Mouse (Mus musculus) spleen, adult 2 months (tissue): ENCODE results near the gene Cep170b.

Experiments
- CTCF ChIP-seq: fragments of 200-500 bp; IDR thresholded peaks from 2 replicates; pipeline ENCODE4 v1.5.1; 2011; ENCODE audit warnings: mild to moderate bottlenecking, inconsistent platforms; ENCODE audit not compliant: insufficient read depth, insufficient read length, insufficient replicate concordance; ENCODE audit errors: extremely low read depth
- POLR2A ChIP-seq: fragments of 200-500 bp; IDR thresholded peaks from 2 replicates; pipeline ENCODE4 v1.6.1; 2011; ENCODE audit warnings: low read depth, low read length, inconsistent platforms

DNA sequence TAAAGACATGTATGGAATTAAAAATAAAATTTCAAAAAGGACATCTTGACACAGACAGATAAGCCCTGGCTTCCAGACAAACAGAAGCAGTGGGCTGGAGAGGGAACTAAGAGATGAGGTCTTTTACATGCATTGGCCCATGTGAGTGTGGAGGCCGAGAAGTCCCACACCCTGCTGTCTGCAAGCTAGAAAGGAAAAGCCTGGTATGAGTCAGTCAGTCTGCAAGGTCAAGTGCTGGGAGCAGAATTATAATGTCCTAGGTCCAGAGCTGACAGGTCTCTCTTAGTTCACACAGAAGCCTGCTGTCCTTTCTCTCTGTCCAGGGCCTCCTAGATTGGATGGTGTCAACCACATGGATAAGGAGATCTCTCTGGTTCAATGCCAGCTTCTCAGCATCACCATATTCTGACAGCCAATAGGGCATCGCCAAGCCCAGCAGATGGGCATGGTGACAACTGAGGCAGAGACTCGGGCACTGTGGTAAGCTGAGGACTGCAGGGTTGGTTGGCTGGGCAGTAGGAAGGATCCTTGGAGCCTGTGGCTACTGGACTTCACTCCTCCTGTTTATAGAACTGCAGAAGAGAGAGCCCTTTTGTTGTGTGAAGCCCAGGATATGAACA lies 23.3 kb upstream of the Cep170b start:
- TF ChIP-seq CTCF (no peak), POLR2A (no peak)
